Mouse (Mus musculus) thymus, adult 2 months (tissue): Measurements from ENCODE around the gene Tmem175.

Source experiments
- CTCF ChIP-seq: fragments of 200-500 bp; IDR thresholded peaks from 2 replicates; pipeline ENCODE4 v1.5.1; 2012; ENCODE audit warnings: mild to moderate bottlenecking, control low read depth, low read length, moderate library complexity, borderline replicate concordance; ENCODE audit not compliant: control insufficient read depth, poor library complexity, insufficient read depth; ENCODE audit errors: extremely low read depth
- POLR2A ChIP-seq: fragments of 200-500 bp; IDR thresholded peaks from 2 replicates; pipeline ENCODE4 v1.6.1; 2012; ENCODE audit warnings: mild to moderate bottlenecking, low read length, control low read depth, moderate library complexity; ENCODE audit not compliant: control insufficient read depth, poor library complexity, insufficient read depth; ENCODE audit errors: extremely low read depth

GRCm38 (mm10) chr5:108658611-108659010 lies 29.0 kb downstream of the Tmem175 start:
- TF ChIP-seq CTCF (no peak), POLR2A (no peak)
